Mouse (Mus musculus) NIH3T3 (cell line): ENCODE results near the gene Olfr924.
"Not testable (repeated sequence)": the region's sequence is repeated elsewhere in the genome, so short reads cannot be mapped to it uniquely, and the experiment has no call there.

ENCODE experiments used
- DNase-seq: peaks from one replicate; pipeline ENCODE4 v3.0.0-alpha.2; 2012; ENCODE audit warnings: low read depth

Olfr924 gene

GRCm38 (mm10) chr9:38844149-38844548 is at the start of gene Olfr924:
Gene Olfr924, plus strand, starts transcription at chr9:38844449.
- DNase-seq = no peak

- peak; percentile 2 for DNase-seq
Observed at GRCm38 (mm10) chr9:38805696-38806095, 38.6 kb upstream of the Olfr924 start.

- no peak for DNase-seq
Observed at GRCm38 (mm10) chr9:38814314-38814713, 29.9 kb upstream of the Olfr924 start, which contains the start of gene Olfr922. Gene Olfr922, plus strand, starts transcription at chr9:38814614.

GRCm38 (mm10) chr9:38815458-38815986 is 28.7 kb upstream of the Olfr924 start:
- DNase-seq = no peak

- DNase-seq = no peak
Observed at GRCm38 (mm10) chr9:38826245-38826644, 18.0 kb upstream of the Olfr924 start, which contains the start of gene Olfr923. Gene Olfr923, plus strand, starts transcription at chr9:38826545.

GRCm38 (mm10) chr9:38833027-38833426 is 11.2 kb upstream of the Olfr924 start:
- no peak for DNase-seq

- no peak for DNase-seq
Observed at GRCm38 (mm10) chr9:38854760-38855159, 10.5 kb downstream of the Olfr924 start, which contains the start of gene Olfr26. Gene Olfr26, plus strand, starts transcription at chr9:38855060.

- not testable (repeated sequence) for DNase-seq
Observed at GRCm38 (mm10) chr9:38874880-38875279, 30.6 kb downstream of the Olfr924 start.

GRCm38 (mm10) chr9:38876826-38877225 is 32.6 kb downstream of the Olfr924 start, which contains the start of gene Olfr926:
Gene Olfr926, plus strand, starts transcription at chr9:38877126.
- no peak for DNase-seq
